Mouse (Mus musculus) hindbrain, embryonic 13.5 days (tissue): Measurements from ENCODE around the gene Ndufaf2. TPM values are rescaled to one million over a fixed set of nuclear protein-coding genes. Genes with fewer than 3 reads are reported as not detected.
A peak's percentile ranks its signal among the peaks of the same experiment; 100 is the strongest.

Experiments
- ATAC-seq: fragments of 200-750 bp; cut with Nextera tagmentation; 2 replicates; pipeline ENCODE4 v1.8.0; 2017; ENCODE audit warnings: moderate TSS enrichment; ENCODE audit not compliant: low FRiP score
- H3K27ac ChIP-seq: fragments of 300-500 bp; sonication (generic); 2 replicates; pipeline ENCODE4 v1.5.1; 2015; ENCODE audit warnings: inconsistent platforms, mild to moderate bottlenecking, moderate library complexity
- H3K27me3 ChIP-seq: fragments of 300-500 bp; sonication (generic); 2 replicates; pipeline ENCODE4 v1.6.1; 2015; ENCODE audit warnings: mild to moderate bottlenecking, inconsistent platforms
- H3K36me3 ChIP-seq: fragments of 300-500 bp; sonication (generic); 2 replicates; pipeline ENCODE4 v1.6.1; 2015; ENCODE audit warnings: mild to moderate bottlenecking, inconsistent platforms
- H3K4me1 ChIP-seq: fragments of 300-500 bp; sonication (generic); replicated peaks from 2 replicates; pipeline ENCODE4 v1.6.1; 2015; ENCODE audit warnings: inconsistent platforms
- H3K4me2 ChIP-seq: fragments of 300-500 bp; sonication (generic); 2 replicates; pipeline ENCODE4 v1.6.1; 2015; ENCODE audit warnings: inconsistent platforms, mild to moderate bottlenecking, moderate library complexity
- H3K4me3 ChIP-seq: fragments of 300-500 bp; sonication (generic); 2 replicates; pipeline ENCODE4 v1.5.1; 2015; ENCODE audit warnings: mild to moderate bottlenecking, inconsistent platforms
- H3K9ac ChIP-seq: fragments of 300-500 bp; sonication (generic); 2 replicates; pipeline ENCODE4 v1.6.1; 2015; ENCODE audit warnings: mild to moderate bottlenecking, inconsistent platforms
- H3K9me3 ChIP-seq: fragments of 300-500 bp; sonication (generic); 2 replicates; pipeline ENCODE4 v1.6.1; 2016; ENCODE audit warnings: inconsistent platforms
- WGBS: fragments of 180-500 bp; shearing (Covaris S2); methylation state at CpG from one replicate; pipeline ENCODE4 v1.1.7; 2015; 5-methylcytosine and 5-hydroxymethylcytosine counted together
- polyA plus RNA-seq: library from polyadenylated mRNA; unstranded; fragments of >200 nt; fragmentation: Nextera tagmentation; extraction: Ambion mirVana; gene quantifications from 2 replicates; pipeline ENCODE4 v1.2.1, GENCODE M21; 2015

The Ndufaf2 gene
- polyA plus RNA-seq, 1 experiment from 2014 or later = 88.2 TPM

GRCm38 (mm10) chr13:107996301-107996700, 162.1 kb downstream of the Ndufaf2 start:
- Histone ChIP-seq H3K27me3 (no peaks in the 10 kb centered on the region), H3K4me2 (no peak overlapping the region), H3K27ac (no peak overlapping the region), H3K9me3 (no peaks in the 10 kb centered on the region), H3K9ac (no peak overlapping the region), H3K4me3 (no peak overlapping the region), H3K36me3 (no peaks in the 10 kb centered on the region), H3K4me1 (no peaks in the 10 kb centered on the region)
- 95% methylated on average over 3 of the region's 3 CpGs for WGBS
- no peak for ATAC-seq

- Histone ChIP-seq H3K4me2 (no peak overlapping the region), H3K27me3 (no peaks in the 10 kb centered on the region), H3K9me3 (no peaks in the 10 kb centered on the region), H3K4me1 (no peaks in the 10 kb centered on the region), H3K36me3 (no peaks in the 10 kb centered on the region), H3K4me3 (no peak overlapping the region), H3K27ac (no peak overlapping the region), H3K9ac (no peak overlapping the region)
- no peak for ATAC-seq
- whole genome bisulfite sequencing = 54% methylated on average over 7 of the region's 7 CpGs
Measured at GRCm38 (mm10) chr13:107995211-107995610, 163.2 kb downstream of the Ndufaf2 start.

GRCm38 (mm10) chr13:107992573-107992972, 165.8 kb downstream of the Ndufaf2 start:
- no peaks in the 10 kb centered on the region for H3K36me3 ChIP-seq
- WGBS = 89% methylated on average over 1 of the region's 1 CpGs

DNA sequence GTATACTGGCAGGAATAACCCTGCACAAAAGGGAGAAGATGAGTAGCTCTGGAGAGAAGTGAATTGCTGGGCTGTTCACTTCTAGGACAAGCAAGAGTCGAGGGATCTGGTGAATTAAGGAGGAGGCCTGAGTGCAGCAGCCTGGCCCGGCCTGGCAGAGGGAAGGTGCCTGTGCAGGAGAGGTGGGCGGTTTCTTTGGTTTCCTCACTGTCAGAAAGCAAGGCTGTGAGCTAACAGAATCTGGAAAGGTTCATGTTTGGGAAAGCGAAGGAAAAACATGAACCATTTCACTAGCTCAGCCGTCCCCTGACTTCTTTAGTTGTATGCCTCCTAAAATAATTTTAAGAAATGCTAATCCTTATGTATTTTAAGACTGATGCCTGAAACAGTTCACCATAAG, 173.8 kb downstream of the Ndufaf2 start:
- ATAC-seq = no peak
- Histone ChIP-seq H3K4me2 (no peak overlapping the region), H3K9me3 (no peaks in the 10 kb centered on the region), H3K9ac (no peak overlapping the region), H3K27me3 (no peaks in the 10 kb centered on the region), H3K27ac (no peak overlapping the region), H3K4me3 (no peak overlapping the region), H3K4me1 (no peaks in the 10 kb centered on the region), H3K36me3 (no peaks in the 10 kb centered on the region)
- 84% methylated on average over 5 of the region's 5 CpGs for WGBS

More at GRCm38 (mm10) chr13:107992573-107992972, 165.8 kb downstream of the Ndufaf2 start:
- H3K4me3 ChIP-seq = no peak overlapping the region
- H3K9me3 ChIP-seq = no peaks in the 10 kb centered on the region
- H3K4me1 ChIP-seq = no peaks in the 10 kb centered on the region
- no peak for ATAC-seq
- H3K4me2 ChIP-seq = no peak overlapping the region
- H3K27me3 ChIP-seq = no peaks in the 10 kb centered on the region
- H3K27ac ChIP-seq = no peak overlapping the region
- no peak overlapping the region for H3K9ac ChIP-seq

GRCm38 (mm10) chr13:107984186-107984585, 174.2 kb downstream of the Ndufaf2 start:
- no peaks in the 10 kb centered on the region for H3K36me3 ChIP-seq
- H3K4me3 ChIP-seq = no peak overlapping the region
- no peaks in the 10 kb centered on the region for H3K4me1 ChIP-seq
- H3K27me3 ChIP-seq = no peaks in the 10 kb centered on the region
- 93% methylated on average over 5 of the region's 5 CpGs for WGBS
- H3K9me3 ChIP-seq = no peaks in the 10 kb centered on the region
- ATAC-seq = no peak
- H3K27ac ChIP-seq = no peak overlapping the region
- no peak overlapping the region for H3K9ac ChIP-seq
- H3K4me2 ChIP-seq = no peak overlapping the region

GRCm38 (mm10) chr13:107983231-107983847, 175.1 kb downstream of the Ndufaf2 start:
- ATAC-seq = no peak
- Histone ChIP-seq H3K27me3 (no peaks in the 10 kb centered on the region), H3K4me2 (no peak overlapping the region), H3K27ac (no peak overlapping the region), H3K9ac (no peak overlapping the region), H3K4me1 (no peaks in the 10 kb centered on the region), H3K36me3 (no peaks in the 10 kb centered on the region), H3K9me3 (no peaks in the 10 kb centered on the region), H3K4me3 (no peak overlapping the region)
- 96% methylated on average over 6 of the region's 6 CpGs for whole genome bisulfite sequencing

- Histone ChIP-seq H3K4me1 (no peaks in the 10 kb centered on the region), H3K4me2 (no peak overlapping the region), H3K9me3 (no peaks in the 10 kb centered on the region), H3K27ac (no peak overlapping the region), H3K27me3 (no peaks in the 10 kb centered on the region), H3K36me3 (no peaks in the 10 kb centered on the region), H3K4me3 (no peak overlapping the region), H3K9ac (no peak overlapping the region)
- 93% methylated on average over 6 of the region's 6 CpGs for WGBS
- ATAC-seq = no peak
Measured at GRCm38 (mm10) chr13:107979461-107979860, 179.0 kb downstream of the Ndufaf2 start.

- Histone ChIP-seq H3K9me3 (no peaks in the 10 kb centered on the region), H3K27me3 (no peaks in the 10 kb centered on the region), H3K9ac (no peak overlapping the region), H3K27ac (no peak overlapping the region), H3K4me1 (peaks cover under 1% of the 10 kb centered on the region), H3K4me3 (no peak overlapping the region), H3K4me2 (no peak overlapping the region), H3K36me3 (no peaks in the 10 kb centered on the region)
- ATAC-seq = no peak
- WGBS = 89% methylated on average over 16 of the region's 16 CpGs
Measured at GRCm38 (mm10) chr13:107976886-107977656, 181.4 kb downstream of the Ndufaf2 start.

DNA sequence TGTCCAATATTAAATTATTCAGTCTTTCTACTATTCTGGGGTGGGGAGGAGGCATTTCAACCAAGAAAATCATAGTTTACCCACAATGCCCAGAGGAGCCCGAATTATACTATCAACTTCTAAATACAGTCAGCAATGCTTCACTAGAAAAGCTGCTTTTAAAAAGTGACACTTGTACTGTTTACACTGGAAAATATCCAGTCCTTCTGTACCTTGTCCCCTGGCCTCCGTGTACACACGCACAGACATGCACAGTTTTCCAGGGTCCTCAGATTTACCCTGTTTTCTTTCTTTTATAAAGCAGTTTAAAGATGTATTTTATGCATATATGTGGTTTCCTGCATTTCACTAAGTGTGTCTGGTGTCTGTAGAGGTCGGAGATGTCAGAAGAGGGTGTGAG, 186.0 kb downstream of the Ndufaf2 start:
- WGBS = 94% methylated on average over 4 of the region's 4 CpGs

GRCm38 (mm10) chr13:107971868-107972267, 186.6 kb downstream of the Ndufaf2 start:
- no peaks in the 10 kb centered on the region for H3K27me3 ChIP-seq
- no peak overlapping the region for H3K4me3 ChIP-seq
- H3K4me2 ChIP-seq = no peak overlapping the region
- H3K27ac ChIP-seq = no peak overlapping the region
- H3K9me3 ChIP-seq = no peaks in the 10 kb centered on the region
- H3K36me3 ChIP-seq = no peaks in the 10 kb centered on the region
- ATAC-seq = 0 out of 2 replicates have a peak, but pooled peaks have one; percentile 47
- WGBS = 55% methylated on average over 7 of the region's 7 CpGs
- H3K4me1 ChIP-seq = peaks cover 18% of the 10 kb centered on the region
- H3K9ac ChIP-seq = no peak overlapping the region

More for the DNA sequence above, 186.0 kb downstream of the Ndufaf2 start:
- Histone ChIP-seq H3K4me1 (peaks cover 18% of the 10 kb centered on the region), H3K9ac (no peak overlapping the region), H3K27ac (no peak overlapping the region), H3K27me3 (no peaks in the 10 kb centered on the region), H3K9me3 (no peaks in the 10 kb centered on the region), H3K36me3 (no peaks in the 10 kb centered on the region), H3K4me2 (no peak overlapping the region), H3K4me3 (no peak overlapping the region)
- ATAC-seq = no peak

GRCm38 (mm10) chr13:107970422-107971142, 187.8 kb downstream of the Ndufaf2 start:
- Histone ChIP-seq H3K27ac (peak overlapping the region; percentile 66), H3K4me3 (no peak overlapping the region), H3K9ac (no peak overlapping the region), H3K27me3 (no peaks in the 10 kb centered on the region), H3K36me3 (no peaks in the 10 kb centered on the region), H3K4me1 (peaks cover 18% of the 10 kb centered on the region), H3K9me3 (no peaks in the 10 kb centered on the region), H3K4me2 (peak overlapping the region; percentile 27; the same call in 1 of the 2 replicates)
- 0 out of 2 replicates have a peak, but pooled peaks have one; percentile 54 for ATAC-seq
- WGBS = 62% methylated on average over 11 of the region's 11 CpGs

GRCm38 (mm10) chr13:107969961-107970391, 188.4 kb downstream of the Ndufaf2 start:
- no peaks in the 10 kb centered on the region for H3K9me3 ChIP-seq
- peak overlapping the region; percentile 66 for H3K27ac ChIP-seq
- peak overlapping the region; percentile 27; the same call in 1 of the 2 replicates for H3K4me2 ChIP-seq
- peak; percentile 65 for ATAC-seq
- H3K27me3 ChIP-seq = no peaks in the 10 kb centered on the region
- peaks cover 18% of the 10 kb centered on the region for H3K4me1 ChIP-seq
- WGBS = 23% methylated on average over 7 of the region's 7 CpGs
- H3K4me3 ChIP-seq = no peak overlapping the region
- no peak overlapping the region for H3K9ac ChIP-seq
- no peaks in the 10 kb centered on the region for H3K36me3 ChIP-seq
